Mouse (Mus musculus): ENCODE measurements at regions not wholly inside any gene's neighbourhood (a gene's known extent, or its start where the extent isn't known, plus 50 kb on each side); places are given as distances from the start of the nearest gene placed in this dataset.
A peak's percentile ranks its signal among the peaks of the same experiment; 100 is the strongest.

DNA sequence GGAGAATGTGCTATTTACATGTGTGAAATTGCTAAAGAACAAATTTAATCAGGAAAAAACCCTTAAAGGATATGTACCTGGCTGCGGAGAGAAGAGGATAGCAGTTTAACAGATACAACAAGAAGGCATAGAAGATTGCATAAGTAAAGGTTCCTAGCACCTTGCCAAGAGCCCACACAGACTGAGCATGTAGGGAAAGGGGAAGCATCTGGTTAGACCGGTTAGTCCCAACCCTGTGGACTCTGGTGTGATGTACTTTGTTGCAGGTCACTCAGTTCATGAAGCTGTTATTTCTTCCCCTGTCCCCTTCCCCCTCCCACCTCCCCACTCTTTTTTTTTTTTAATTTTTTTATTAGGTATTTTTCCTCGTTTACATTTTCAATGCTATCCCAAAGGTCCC is 212.5 kb downstream of the Parm1 start:
- H3K4me3 ChIP-seq (ENCODE audit: low read depth, low read length), result no peak overlapping the region
- H3K9me3 ChIP-seq (ENCODE audit: control insufficient read depth, low read depth, low read length), result no peaks in the 10 kb centered on the region
- H3K27ac ChIP-seq (ENCODE audit: low read length), result no peak overlapping the region
- 60% methylated on average over 3 of the region's 3 CpGs for WGBS
- no peaks in the 10 kb centered on the region for H3K4me1 ChIP-seq (ENCODE audit: control insufficient read depth, insufficient read depth, low read length)
- H3K27me3 ChIP-seq (ENCODE audit: control insufficient read depth, insufficient read depth, low read length), result no peaks in the 10 kb centered on the region
- no peak overlapping the region for H3K9ac ChIP-seq (replicated peaks; ENCODE audit: low read depth, low read length)
- no peak overlapping the region for H3K4me2 ChIP-seq (replicated peaks; ENCODE audit: low read depth, low read length)
- 0 out of 2 replicates have a peak, but pooled peaks have one; percentile 67 for ATAC-seq (ENCODE audit: insufficient number of reproducible peaks, insufficient read depth, low FRiP score, low read depth)
- H3K36me3 ChIP-seq (ENCODE audit: control insufficient read depth, insufficient read depth, low read length), result no peaks in the 10 kb centered on the region

DNA sequence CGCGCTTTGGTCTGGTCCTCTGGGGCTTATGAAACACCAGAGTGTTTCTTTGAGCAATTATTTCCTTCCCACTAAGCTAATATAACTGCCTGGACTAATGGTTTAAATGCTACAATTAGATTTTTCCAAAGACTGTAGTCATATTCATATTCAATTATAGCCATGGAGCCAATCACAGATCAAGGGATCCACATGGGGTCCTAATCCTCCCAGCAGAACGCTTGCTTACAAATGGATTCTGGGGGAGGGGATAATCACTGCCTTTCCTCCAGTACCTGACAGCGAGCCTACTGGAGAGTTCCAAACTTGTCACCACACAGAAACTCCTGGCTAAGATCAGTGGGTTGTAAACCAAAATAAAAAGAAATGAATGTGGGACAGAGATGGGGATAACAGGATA is 212.0 kb downstream of the Parm1 start:
- Histone ChIP-seq H3K27me3 (ENCODE audit: control insufficient read depth, insufficient read depth, low read length) (no peaks in the 10 kb centered on the region), H3K4me3 (ENCODE audit: low read depth, low read length) (no peak overlapping the region), H3K9ac (replicated peaks; ENCODE audit: low read depth, low read length) (no peak overlapping the region), H3K27ac (ENCODE audit: low read length) (no peak overlapping the region), H3K36me3 (ENCODE audit: control insufficient read depth, insufficient read depth, low read length) (no peaks in the 10 kb centered on the region), H3K4me2 (replicated peaks; ENCODE audit: low read depth, low read length) (no peak overlapping the region), H3K9me3 (ENCODE audit: control insufficient read depth, low read depth, low read length) (no peaks in the 10 kb centered on the region), H3K4me1 (ENCODE audit: control insufficient read depth, insufficient read depth, low read length) (no peaks in the 10 kb centered on the region)
- no peak for ATAC-seq (ENCODE audit: insufficient number of reproducible peaks, insufficient read depth, low FRiP score, low read depth)
- WGBS, result 61% methylated on average over 4 of the region's 4 CpGs

DNA sequence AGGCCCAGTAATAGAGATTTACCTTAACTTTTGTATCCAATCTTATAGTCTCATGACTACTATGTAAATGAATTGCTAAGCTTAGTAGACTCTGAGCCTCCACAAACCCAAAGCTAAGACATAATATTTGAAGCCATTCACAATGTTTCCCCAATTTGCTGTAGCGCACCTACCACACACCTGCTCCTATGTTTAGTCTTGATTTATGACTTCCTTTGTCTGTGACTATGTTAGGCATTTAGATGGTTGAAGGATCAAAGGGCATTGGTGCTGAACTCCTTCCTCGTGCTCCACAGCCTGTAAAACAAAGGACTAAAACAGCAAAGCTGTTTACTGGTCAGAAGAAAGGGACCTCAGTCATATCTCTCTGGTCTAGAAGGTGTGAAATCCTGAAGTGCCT is 210.0 kb downstream of the Parm1 start:
- WGBS, result 42% methylated on average over 2 of the region's 2 CpGs

DNA sequence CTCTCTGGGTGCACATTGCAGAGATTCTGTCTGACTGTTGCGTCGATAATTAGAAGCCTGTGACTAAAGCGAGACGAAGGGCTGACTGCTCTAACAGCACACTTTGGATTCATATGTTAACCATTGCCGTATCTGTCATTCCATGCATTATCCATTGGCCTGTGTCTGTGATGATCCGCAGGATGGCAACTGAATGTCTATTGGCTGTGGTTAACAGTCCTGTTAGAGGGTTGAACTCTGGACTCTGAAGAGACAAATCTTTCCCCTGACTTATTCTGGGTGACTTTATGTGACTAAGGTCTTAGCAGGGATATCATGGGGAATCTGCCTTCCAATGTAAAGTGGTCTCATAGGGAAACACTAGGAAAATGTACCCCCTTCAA is 208.7 kb downstream of the Parm1 start:
- H3K4me2 ChIP-seq (replicated peaks; ENCODE audit: low read depth, low read length), result no peak overlapping the region
- no peaks in the 10 kb centered on the region for H3K27me3 ChIP-seq (ENCODE audit: control insufficient read depth, insufficient read depth, low read length)
- no peak for ATAC-seq (ENCODE audit: insufficient number of reproducible peaks, insufficient read depth, low FRiP score, low read depth)
- peak overlapping the region; percentile 44; the same call in 1 of the 2 replicates for H3K27ac ChIP-seq (ENCODE audit: low read length)
- no peak overlapping the region for H3K4me3 ChIP-seq (ENCODE audit: low read depth, low read length)
- no peak overlapping the region for H3K9ac ChIP-seq (replicated peaks; ENCODE audit: low read depth, low read length)
- H3K9me3 ChIP-seq (ENCODE audit: control insufficient read depth, low read depth, low read length), result no peaks in the 10 kb centered on the region
- 51% methylated on average over 6 of the region's 6 CpGs for WGBS
- H3K4me1 ChIP-seq (ENCODE audit: control insufficient read depth, insufficient read depth, low read length), result 0 out of 2 replicates have a peak, but pooled peaks cover 3% of the 10 kb centered on the region
- no peaks in the 10 kb centered on the region for H3K36me3 ChIP-seq (ENCODE audit: control insufficient read depth, insufficient read depth, low read length)

More for the DNA sequence above, 210.0 kb downstream of the Parm1 start:
- no peak overlapping the region for H3K27ac ChIP-seq (ENCODE audit: low read length)
- no peaks in the 10 kb centered on the region for H3K27me3 ChIP-seq (ENCODE audit: control insufficient read depth, insufficient read depth, low read length)
- ATAC-seq (ENCODE audit: insufficient number of reproducible peaks, insufficient read depth, low FRiP score, low read depth), result no peak
- H3K36me3 ChIP-seq (ENCODE audit: control insufficient read depth, insufficient read depth, low read length), result no peaks in the 10 kb centered on the region
- H3K4me3 ChIP-seq (ENCODE audit: low read depth, low read length), result no peak overlapping the region
- H3K4me2 ChIP-seq (replicated peaks; ENCODE audit: low read depth, low read length), result no peak overlapping the region
- no peak overlapping the region for H3K9ac ChIP-seq (replicated peaks; ENCODE audit: low read depth, low read length)
- H3K9me3 ChIP-seq (ENCODE audit: control insufficient read depth, low read depth, low read length), result no peaks in the 10 kb centered on the region
- H3K4me1 ChIP-seq (ENCODE audit: control insufficient read depth, insufficient read depth, low read length), result 0 out of 2 replicates have a peak, but pooled peaks cover 3% of the 10 kb centered on the region

DNA sequence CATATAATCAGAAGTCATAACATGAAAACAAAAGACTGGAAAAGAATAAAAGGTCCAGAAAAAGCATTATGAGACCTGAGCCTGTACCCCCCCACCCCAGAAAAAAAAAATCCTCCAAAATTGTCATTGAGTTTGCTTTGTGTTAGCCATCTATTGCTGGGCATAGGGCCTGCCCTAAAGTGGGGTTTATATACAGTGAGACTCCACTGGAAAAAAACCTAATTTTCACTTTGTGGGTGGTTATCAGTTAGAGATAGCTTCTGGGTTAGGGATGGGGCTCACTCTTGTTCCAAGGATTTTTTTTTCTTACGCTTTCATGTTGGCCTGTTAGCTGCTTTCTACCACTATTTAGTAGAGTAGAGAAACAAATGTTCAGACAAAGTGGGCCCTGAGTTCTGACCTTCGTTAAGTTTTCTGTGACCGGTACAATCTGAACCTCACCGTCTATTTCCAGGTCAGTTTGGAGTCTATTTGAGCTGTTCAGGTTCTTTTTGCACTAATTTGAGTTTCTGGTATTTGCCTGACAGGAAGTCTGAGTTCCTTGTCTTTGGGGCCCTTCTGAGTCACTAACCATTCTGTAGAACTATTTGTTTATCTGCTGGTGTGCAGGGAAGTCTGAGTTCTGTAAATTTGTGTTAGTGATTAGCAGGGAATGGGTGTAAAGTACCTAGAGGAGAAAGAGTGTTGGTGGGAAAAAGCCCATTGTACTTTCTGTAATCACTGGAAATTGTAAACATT is 208.1 kb downstream of the Parm1 start:
- WGBS, result 70% methylated on average over 4 of the region's 4 CpGs
- H3K4me1 ChIP-seq (ENCODE audit: control insufficient read depth, insufficient read depth, low read length), result 0 out of 2 replicates have a peak, but pooled peaks cover 3% of the 10 kb centered on the region

DNA sequence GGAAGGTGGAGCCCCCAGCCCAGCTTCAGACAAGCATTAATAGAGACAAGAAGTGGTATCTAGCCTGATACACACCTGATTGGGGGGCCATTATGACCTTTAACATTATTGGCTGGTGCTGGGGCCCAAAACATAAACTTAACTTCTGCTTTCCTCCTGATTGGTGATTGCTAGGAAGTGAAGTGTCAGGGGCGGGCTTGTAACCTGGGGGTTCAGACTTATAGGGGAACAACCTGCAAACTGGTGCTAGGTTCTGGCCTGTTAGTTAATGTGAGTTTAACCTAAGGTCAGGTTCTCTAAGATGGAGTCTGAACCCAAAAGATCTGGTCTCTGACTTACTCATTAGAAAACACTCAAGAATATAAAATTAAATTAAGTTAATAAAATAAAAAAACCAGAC is 207.5 kb downstream of the Parm1 start:
- Histone ChIP-seq H3K4me3 (ENCODE audit: low read depth, low read length) (no peak overlapping the region), H3K4me2 (replicated peaks; ENCODE audit: low read depth, low read length) (no peak overlapping the region), H3K36me3 (ENCODE audit: control insufficient read depth, insufficient read depth, low read length) (no peaks in the 10 kb centered on the region), H3K27me3 (ENCODE audit: control insufficient read depth, insufficient read depth, low read length) (no peaks in the 10 kb centered on the region), H3K27ac (ENCODE audit: low read length) (no peak overlapping the region), H3K9me3 (ENCODE audit: control insufficient read depth, low read depth, low read length) (no peaks in the 10 kb centered on the region), H3K4me1 (ENCODE audit: control insufficient read depth, insufficient read depth, low read length) (0 out of 2 replicates have a peak, but pooled peaks cover 3% of the 10 kb centered on the region), H3K9ac (replicated peaks; ENCODE audit: low read depth, low read length) (no peak overlapping the region)
- ATAC-seq (ENCODE audit: insufficient number of reproducible peaks, insufficient read depth, low FRiP score, low read depth), result no peak
- 93% methylated on average over 1 of the region's 1 CpGs for WGBS

More for the DNA sequence above, 208.1 kb downstream of the Parm1 start:
- Histone ChIP-seq H3K27ac (ENCODE audit: low read length) (peak overlapping the region; percentile 44; the same call in 1 of the 2 replicates), H3K9ac (replicated peaks; ENCODE audit: low read depth, low read length) (no peak overlapping the region), H3K4me3 (ENCODE audit: low read depth, low read length) (no peak overlapping the region), H3K9me3 (ENCODE audit: control insufficient read depth, low read depth, low read length) (no peaks in the 10 kb centered on the region), H3K27me3 (ENCODE audit: control insufficient read depth, insufficient read depth, low read length) (no peaks in the 10 kb centered on the region), H3K36me3 (ENCODE audit: control insufficient read depth, insufficient read depth, low read length) (no peaks in the 10 kb centered on the region), H3K4me2 (replicated peaks; ENCODE audit: low read depth, low read length) (no peak overlapping the region)
- no peak for ATAC-seq (ENCODE audit: insufficient number of reproducible peaks, insufficient read depth, low FRiP score, low read depth)

DNA sequence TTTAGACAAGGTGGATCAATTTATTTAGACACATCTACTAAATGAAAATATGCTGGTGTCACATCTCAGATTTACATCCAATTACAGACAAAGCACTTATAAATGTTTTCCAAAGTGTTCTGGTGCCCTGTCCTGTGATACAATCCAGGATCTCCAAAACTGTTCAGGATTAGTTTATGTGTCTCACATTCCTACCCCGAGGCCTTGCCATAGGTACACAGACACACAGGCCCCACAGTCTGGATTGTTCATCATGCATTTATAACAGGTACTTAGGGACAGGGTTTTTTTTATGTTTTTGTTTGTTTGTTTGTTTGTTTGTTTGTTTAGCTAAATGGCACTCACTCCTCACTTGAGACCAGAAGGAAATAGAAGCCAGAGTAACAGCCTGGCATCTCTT is 206.0 kb downstream of the Parm1 start:
- Histone ChIP-seq H3K36me3 (ENCODE audit: control insufficient read depth, insufficient read depth, low read length) (no peaks in the 10 kb centered on the region), H3K9me3 (ENCODE audit: control insufficient read depth, low read depth, low read length) (no peaks in the 10 kb centered on the region), H3K4me1 (ENCODE audit: control insufficient read depth, insufficient read depth, low read length) (0 out of 2 replicates have a peak, but pooled peaks cover 3% of the 10 kb centered on the region), H3K4me3 (ENCODE audit: low read depth, low read length) (no peak overlapping the region), H3K27ac (ENCODE audit: low read length) (no peak overlapping the region), H3K27me3 (ENCODE audit: control insufficient read depth, insufficient read depth, low read length) (no peaks in the 10 kb centered on the region), H3K4me2 (replicated peaks; ENCODE audit: low read depth, low read length) (no peak overlapping the region), H3K9ac (replicated peaks; ENCODE audit: low read depth, low read length) (no peak overlapping the region)
- WGBS, result 29% methylated on average over 1 of the region's 1 CpGs
- ATAC-seq (ENCODE audit: insufficient number of reproducible peaks, insufficient read depth, low FRiP score, low read depth), result no peak

DNA sequence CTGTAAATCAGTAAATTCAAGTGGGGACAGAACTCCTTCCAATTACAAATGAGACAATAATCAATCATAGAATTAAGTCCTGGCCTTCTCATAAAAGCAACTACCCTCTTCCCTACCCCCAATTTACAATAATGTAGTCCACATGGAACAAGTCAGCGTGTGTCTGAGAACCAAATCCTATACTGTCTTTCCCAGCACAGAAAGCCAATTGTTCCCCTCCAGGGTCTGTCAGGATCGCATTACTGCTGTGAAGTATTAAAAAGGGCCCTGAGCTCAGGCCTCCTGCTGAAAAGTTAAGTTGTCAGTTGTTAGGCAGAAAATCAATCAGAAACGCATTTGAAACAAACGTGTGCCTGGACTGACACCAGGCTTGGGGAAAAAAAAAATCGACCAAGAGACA is 205.6 kb downstream of the Parm1 start:
- H3K4me2 ChIP-seq (replicated peaks; ENCODE audit: low read depth, low read length), result no peak overlapping the region
- WGBS, result 23% methylated on average over 5 of the region's 5 CpGs
- H3K9ac ChIP-seq (replicated peaks; ENCODE audit: low read depth, low read length), result no peak overlapping the region
- H3K4me1 ChIP-seq (ENCODE audit: control insufficient read depth, insufficient read depth, low read length), result 0 out of 2 replicates have a peak, but pooled peaks cover 3% of the 10 kb centered on the region
- H3K27ac ChIP-seq (ENCODE audit: low read length), result no peak overlapping the region
- no peaks in the 10 kb centered on the region for H3K27me3 ChIP-seq (ENCODE audit: control insufficient read depth, insufficient read depth, low read length)
- no peak for ATAC-seq (ENCODE audit: insufficient number of reproducible peaks, insufficient read depth, low FRiP score, low read depth)
- H3K4me3 ChIP-seq (ENCODE audit: low read depth, low read length), result no peak overlapping the region
- no peaks in the 10 kb centered on the region for H3K9me3 ChIP-seq (ENCODE audit: control insufficient read depth, low read depth, low read length)
- H3K36me3 ChIP-seq (ENCODE audit: control insufficient read depth, insufficient read depth, low read length), result no peaks in the 10 kb centered on the region

DNA sequence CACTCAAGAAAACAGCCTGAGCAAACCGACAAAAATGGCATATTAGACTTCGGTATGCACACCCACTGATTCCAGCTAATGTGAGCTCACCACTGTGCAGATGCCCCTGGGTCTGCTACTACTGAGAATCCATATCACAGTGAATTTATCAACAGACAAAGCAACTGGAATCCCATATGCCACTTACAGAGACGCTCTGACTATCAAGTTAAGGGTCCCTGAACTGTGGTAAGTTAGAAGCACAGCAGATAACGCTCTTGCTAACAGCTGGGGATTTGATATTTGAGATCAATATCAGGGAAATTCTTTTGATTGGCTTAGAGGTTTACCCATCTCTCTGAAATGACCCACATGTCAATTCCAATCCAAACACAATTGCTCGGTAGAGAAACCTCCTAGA is 205.0 kb downstream of the Parm1 start:
- Histone ChIP-seq H3K27me3 (ENCODE audit: control insufficient read depth, insufficient read depth, low read length) (no peaks in the 10 kb centered on the region), H3K9ac (replicated peaks; ENCODE audit: low read depth, low read length) (no peak overlapping the region), H3K4me3 (ENCODE audit: low read depth, low read length) (no peak overlapping the region), H3K4me2 (replicated peaks; ENCODE audit: low read depth, low read length) (no peak overlapping the region), H3K36me3 (ENCODE audit: control insufficient read depth, insufficient read depth, low read length) (no peaks in the 10 kb centered on the region), H3K4me1 (ENCODE audit: control insufficient read depth, insufficient read depth, low read length) (0 out of 2 replicates have a peak, but pooled peaks cover 3% of the 10 kb centered on the region), H3K27ac (ENCODE audit: low read length) (no peak overlapping the region), H3K9me3 (ENCODE audit: control insufficient read depth, low read depth, low read length) (no peaks in the 10 kb centered on the region)
- WGBS, result 63% methylated on average over 5 of the region's 5 CpGs
- ATAC-seq (ENCODE audit: insufficient number of reproducible peaks, insufficient read depth, low FRiP score, low read depth), result no peak
